Mouse (Mus musculus) limb, embryonic 11.5 days (tissue): Measurements from ENCODE around the gene Deaf1. TPM values are rescaled to one million over a fixed set of nuclear protein-coding genes. Genes with fewer than 3 reads are reported as not detected.

ENCODE experiments used
- ATAC-seq: fragments of 200-750 bp; cut with Nextera tagmentation; 2 replicates; pipeline ENCODE4 v1.8.0; 2017; ENCODE audit warnings: low read depth; ENCODE audit not compliant: insufficient number of reproducible peaks, low FRiP score, low TSS enrichment
- DNase-seq: peaks from one replicate; pipeline ENCODE4 v3.0.0-alpha.2; 2015; ENCODE audit warnings: low spot score
- H3K27ac ChIP-seq: fragments of 300-500 bp; sonication (generic); replicated peaks from 2 replicates; pipeline ENCODE4 v1.5.1; 2014; ENCODE audit warnings: low read depth, mild to moderate bottlenecking, low read length
- H3K27me3 ChIP-seq: fragments of 300-500 bp; sonication (generic); 2 replicates; pipeline ENCODE4 v1.6.1; 2014; ENCODE audit warnings: mild to moderate bottlenecking, low read length, mixed read lengths; ENCODE audit not compliant: control insufficient read depth, insufficient read depth
- H3K36me3 ChIP-seq: fragments of 300-500 bp; sonication (generic); 2 replicates; pipeline ENCODE4 v1.6.1; 2014; ENCODE audit warnings: mild to moderate bottlenecking, low read length, moderate library complexity, mixed read lengths; ENCODE audit not compliant: control insufficient read depth, insufficient read depth
- H3K4me1 ChIP-seq: fragments of 300-500 bp; sonication (generic); 2 replicates; pipeline ENCODE4 v1.6.1; 2014; ENCODE audit warnings: low read length, mixed read lengths; ENCODE audit not compliant: control insufficient read depth, insufficient read depth
- H3K4me2 ChIP-seq: fragments of 300-500 bp; sonication (generic); 2 replicates; pipeline ENCODE4 v1.6.1; 2014; ENCODE audit warnings: low read depth, mild to moderate bottlenecking, moderate library complexity; ENCODE audit not compliant: severe bottlenecking
- H3K4me3 ChIP-seq: fragments of 300-500 bp; sonication (generic); 2 replicates; pipeline ENCODE4 v1.5.1; 2014; ENCODE audit warnings: low read depth, low read length
- H3K9ac ChIP-seq: fragments of 300-500 bp; sonication (generic); 2 replicates; pipeline ENCODE4 v1.6.1; 2014; ENCODE audit warnings: mild to moderate bottlenecking, low read length
- H3K9me3 ChIP-seq: fragments of 300-500 bp; sonication (generic); 2 replicates; pipeline ENCODE4 v1.6.1; 2016; ENCODE audit warnings: low read length; ENCODE audit not compliant: control insufficient read depth
- WGBS: fragments of 180-500 bp; shearing (Covaris S2); extraction: QIAGEN DNeasy Blood & Tissue Kit; methylation state at CpG from one replicate; pipeline ENCODE4 v1.1.7; 2014; 5-methylcytosine and 5-hydroxymethylcytosine counted together
- polyA plus RNA-seq: library from polyadenylated mRNA; unstranded; fragments of >200 nt; fragmentation: Nextera tagmentation; extraction: Ambion mirVana; gene quantifications from 2 replicates; pipeline ENCODE4 v1.2.1, GENCODE M21; 2014

Gene Deaf1
- polyA plus RNA-seq, 1 experiment from 2014 or later = 59.3 TPM

DNA sequence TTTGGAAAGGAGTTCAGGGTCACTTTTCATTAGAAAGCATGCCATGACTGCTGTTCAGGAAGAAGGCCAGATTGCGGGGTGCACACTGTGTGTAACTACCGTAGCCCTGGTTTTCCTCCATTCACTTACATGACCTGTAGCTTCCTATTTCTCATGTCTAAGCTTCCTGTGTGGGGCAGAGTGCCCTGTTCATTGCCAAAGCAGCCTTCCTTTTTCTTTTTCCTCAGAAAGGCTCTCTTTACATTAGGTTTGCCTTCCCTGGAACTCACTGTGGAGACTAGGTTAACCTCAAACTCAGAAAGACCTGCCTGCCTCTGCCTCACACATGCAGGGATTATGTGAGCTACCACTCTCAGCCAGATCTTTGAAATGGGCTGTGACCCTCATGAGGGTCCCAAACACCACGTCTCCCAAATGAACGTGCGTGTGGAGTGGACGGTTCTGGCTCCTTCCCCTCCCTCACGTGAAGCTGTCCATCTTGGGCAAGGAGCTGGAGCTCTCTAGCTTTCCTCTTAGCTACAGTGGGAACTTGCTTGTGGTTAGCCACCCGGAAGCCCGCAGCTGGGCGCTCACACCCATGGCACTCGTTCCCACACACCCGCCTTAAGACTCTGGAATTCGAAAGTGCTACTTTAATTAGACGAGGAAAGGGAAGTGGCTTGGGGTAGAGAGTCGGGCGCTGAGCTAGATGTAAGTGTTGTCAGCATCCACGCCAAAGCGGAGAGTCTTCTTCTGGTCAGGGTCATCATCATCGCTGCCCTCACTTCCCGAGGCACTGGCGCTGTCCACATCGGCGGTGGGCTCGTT lies 58.8 kb downstream of the Deaf1 start:
- H3K27ac ChIP-seq = no peak overlapping the region
- ATAC-seq (no peak), DNase-seq (no peak)
- H3K4me1 ChIP-seq = peaks cover 11% of the 10 kb centered on the region
- no peak overlapping the region for H3K9ac ChIP-seq
- 73% methylated on average over 24 of the region's 24 CpGs for WGBS
- peaks cover 3% of the 10 kb centered on the region; the same call in 1 of the 2 replicates for H3K36me3 ChIP-seq
- no peaks in the 10 kb centered on the region for H3K9me3 ChIP-seq
- H3K4me3 ChIP-seq = no peak overlapping the region
- H3K27me3 ChIP-seq = no peaks in the 10 kb centered on the region
- H3K4me2 ChIP-seq = no peak overlapping the region

DNA sequence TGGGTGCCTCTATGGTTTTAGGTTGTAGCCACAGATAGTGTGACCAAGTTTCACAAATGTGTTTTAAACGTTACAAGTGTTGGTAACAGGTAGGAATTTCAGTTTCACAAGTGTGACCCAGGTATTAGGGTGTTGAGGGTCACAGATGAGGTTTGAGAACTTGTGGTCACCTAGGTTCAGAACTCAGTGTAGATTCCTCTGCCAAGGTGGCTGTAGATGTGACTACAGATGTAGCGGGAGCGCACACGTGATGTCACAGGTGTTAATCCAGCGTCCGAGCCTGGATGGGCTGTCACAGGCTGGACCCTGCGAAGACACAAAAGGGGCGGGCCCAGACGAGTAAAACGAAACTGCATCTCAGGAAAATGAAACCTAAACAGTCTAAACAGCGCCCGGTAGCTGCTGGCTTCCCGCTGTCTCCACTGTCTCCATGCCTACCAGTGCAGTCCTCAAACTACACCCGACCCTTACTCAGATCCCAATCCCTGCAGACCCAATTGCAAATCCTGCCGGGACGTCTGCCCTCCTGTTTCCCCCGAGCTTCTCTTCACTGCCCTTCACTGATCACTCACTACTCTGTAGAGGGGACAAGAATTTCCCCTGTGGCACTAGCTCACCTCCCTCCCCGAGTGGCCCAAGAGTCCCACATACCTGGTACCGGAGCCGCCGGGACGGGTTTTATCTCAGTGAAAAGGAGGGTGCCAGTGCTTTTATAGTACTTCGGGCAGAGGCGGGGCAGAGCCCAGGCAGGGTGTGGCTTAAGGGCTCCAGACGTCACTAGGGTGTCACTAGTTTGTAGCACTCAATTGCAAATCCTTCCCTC lies 61.5 kb downstream of the Deaf1 start, which contains the start of gene Irf7:
TSS of gene Irf7 (minus strand) at position 743 of the 823 bp plus-strand sequence.
- H3K4me2 ChIP-seq = peak within 1 kb of the TSS; percentile 66
- H3K36me3 ChIP-seq = peaks cover 23% of the 10 kb centered on the region
- H3K9me3 ChIP-seq = no peaks in the 10 kb centered on the region
- peaks cover 11% of the 10 kb centered on the region for H3K4me1 ChIP-seq
- DNase-seq = peak; percentile 28
- ATAC-seq = no peak; the same call in 1 of the 2 replicates
- H3K27ac ChIP-seq = no peak within 1 kb of the TSS
- peak within 1 kb of the TSS; percentile 37 for H3K9ac ChIP-seq
- no peaks in the 10 kb centered on the region for H3K27me3 ChIP-seq
- H3K4me3 ChIP-seq = peak within 1 kb of the TSS; percentile 39
- 10% methylated on average over 25 of the region's 25 CpGs for WGBS

DNA sequence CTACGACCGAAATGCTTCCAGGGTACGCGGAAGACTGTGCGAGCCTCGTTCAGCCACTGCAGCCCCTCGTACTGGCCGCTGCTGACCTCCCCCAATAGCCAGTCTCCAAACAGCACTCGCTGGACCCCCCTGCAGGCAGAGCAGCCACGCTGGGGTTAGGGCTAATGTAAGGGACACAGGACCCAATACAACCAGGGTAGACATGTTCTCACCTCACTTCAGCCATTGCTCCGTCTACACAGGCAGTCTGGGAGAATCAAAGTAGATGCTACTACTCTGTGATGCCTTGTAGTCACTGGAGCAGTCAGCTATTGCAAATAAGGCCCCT lies 62.1 kb downstream of the Deaf1 start:
- no peaks in the 10 kb centered on the region for H3K9me3 ChIP-seq
- peaks cover 11% of the 10 kb centered on the region for H3K4me1 ChIP-seq
- H3K9ac ChIP-seq = no peak overlapping the region
- H3K27ac ChIP-seq = no peak overlapping the region
- H3K36me3 ChIP-seq = peaks cover 26% of the 10 kb centered on the region
- no peak for ATAC-seq
- DNase-seq = peak; percentile 31
- 45% methylated on average over 11 of the region's 11 CpGs for WGBS
- no peak overlapping the region; the same call in 1 of the 2 replicates for H3K4me3 ChIP-seq
- no peaks in the 10 kb centered on the region for H3K27me3 ChIP-seq
- H3K4me2 ChIP-seq = no peak overlapping the region; the same call in 1 of the 2 replicates

DNA sequence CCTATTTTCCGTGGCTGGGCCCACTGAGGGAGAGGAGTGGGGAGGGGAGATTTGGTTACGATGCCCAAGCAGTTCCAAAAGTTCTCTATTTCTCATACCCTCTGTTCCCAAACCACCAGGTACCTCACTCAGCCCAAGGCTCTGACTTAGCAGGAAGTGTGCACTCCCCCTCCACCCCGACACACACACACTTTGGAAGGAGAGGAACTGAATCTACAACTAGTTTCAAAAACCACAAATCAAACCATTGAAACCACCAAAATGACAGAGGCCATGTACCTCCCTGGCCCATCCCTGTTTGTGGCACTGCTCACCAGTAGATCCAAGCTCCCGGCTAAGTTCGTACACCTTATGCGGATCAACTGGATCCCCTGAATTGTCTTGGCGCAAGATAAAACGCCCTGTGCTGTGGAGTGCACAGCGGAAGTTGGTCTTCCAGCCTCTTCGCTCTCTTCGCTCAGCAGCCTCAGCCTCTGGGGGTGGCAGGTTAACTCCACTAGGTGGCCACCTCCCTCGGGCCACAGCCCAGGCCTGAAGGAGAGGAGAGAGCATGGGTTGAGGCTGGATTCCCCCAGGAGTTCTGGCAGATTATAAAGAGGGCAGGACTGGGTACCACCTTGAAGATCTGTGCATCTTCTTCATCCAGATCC lies 62.6 kb downstream of the Deaf1 start:
- peaks cover 31% of the 10 kb centered on the region for H3K36me3 ChIP-seq
- no peak overlapping the region for H3K4me3 ChIP-seq
- H3K9me3 ChIP-seq = no peaks in the 10 kb centered on the region
- no peak overlapping the region for H3K4me2 ChIP-seq
- DNase-seq (peak; percentile 53), ATAC-seq (no peak)
- WGBS = 38% methylated on average over 12 of the region's 12 CpGs
- H3K4me1 ChIP-seq = peaks cover 11% of the 10 kb centered on the region
- H3K9ac ChIP-seq = no peak overlapping the region
- H3K27me3 ChIP-seq = no peaks in the 10 kb centered on the region
- H3K27ac ChIP-seq = no peak overlapping the region

DNA sequence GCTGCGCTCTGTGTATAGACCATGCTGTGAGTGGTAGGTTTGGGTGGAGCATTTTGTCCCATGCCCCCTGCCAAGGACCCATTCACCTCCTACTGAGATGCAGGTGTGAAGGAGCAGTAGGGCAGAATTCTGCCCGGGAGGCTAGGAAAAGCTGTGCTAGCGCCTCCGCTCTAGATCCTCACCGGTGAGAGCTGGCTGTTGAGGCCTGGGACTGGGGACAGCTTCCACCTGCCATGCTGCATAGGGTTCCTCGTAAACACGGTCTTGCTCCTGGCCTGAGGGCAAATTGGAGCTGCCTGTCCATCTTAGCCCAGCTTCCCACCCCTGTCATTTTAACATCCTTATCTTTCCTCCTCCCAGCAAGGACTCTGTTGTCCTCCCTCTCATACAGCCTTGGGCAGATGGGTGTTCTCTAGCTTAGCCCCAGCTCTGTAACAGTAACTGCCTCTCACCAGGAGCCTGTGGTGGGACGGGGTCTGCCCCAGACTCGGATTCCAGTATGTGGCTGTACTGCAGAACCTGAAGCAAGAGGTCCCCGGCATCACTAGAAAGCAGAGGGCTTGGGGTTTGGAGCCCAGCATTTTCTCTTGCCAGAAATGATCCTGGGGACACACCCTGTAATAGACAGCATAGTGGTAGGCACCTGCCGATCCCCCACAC lies 63.3 kb downstream of the Deaf1 start:
- WGBS = 73% methylated on average over 11 of the region's 11 CpGs
- DNase-seq (no peak), ATAC-seq (no peak)
- Histone ChIP-seq H3K9ac (no peak overlapping the region), H3K36me3 (peaks cover 35% of the 10 kb centered on the region), H3K27me3 (no peaks in the 10 kb centered on the region), H3K4me3 (no peak overlapping the region), H3K9me3 (no peaks in the 10 kb centered on the region), H3K27ac (no peak overlapping the region), H3K4me1 (peaks cover 11% of the 10 kb centered on the region), H3K4me2 (no peak overlapping the region)

- 89% methylated on average over 13 of the region's 13 CpGs for WGBS
- H3K4me3 ChIP-seq = no peak overlapping the region
- peaks cover 36% of the 10 kb centered on the region for H3K36me3 ChIP-seq
- no peaks in the 10 kb centered on the region for H3K27me3 ChIP-seq
- no peak for ATAC-seq
- H3K27ac ChIP-seq = no peak overlapping the region
- no peaks in the 10 kb centered on the region for H3K9me3 ChIP-seq
- H3K4me1 ChIP-seq = peaks cover 11% of the 10 kb centered on the region
- no peak overlapping the region for H3K9ac ChIP-seq
- no peak for DNase-seq
- no peak overlapping the region for H3K4me2 ChIP-seq
These were observed 63.9 kb downstream of the Deaf1 start for GRCm38 (mm10) chr7:141263640-141264039.

DNA sequence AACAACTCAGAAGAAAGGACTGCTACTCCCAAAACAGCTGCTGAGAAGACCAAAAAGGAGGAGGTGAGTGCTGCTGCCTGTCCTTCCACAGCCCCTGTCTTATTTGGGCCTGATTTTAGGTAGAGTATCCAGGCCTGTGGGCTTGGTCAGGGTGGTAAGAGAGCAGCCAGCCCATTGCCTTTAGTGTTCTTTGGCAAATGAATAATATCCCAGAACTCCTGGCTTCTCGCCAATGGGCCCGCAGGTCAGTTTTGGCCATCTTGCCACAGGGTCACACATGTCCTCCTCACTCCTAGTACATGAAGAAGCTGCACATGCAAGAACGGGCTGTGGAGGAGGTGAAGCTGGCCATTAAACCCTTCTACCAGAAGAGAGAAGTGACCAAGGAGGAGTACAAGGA lies 66.0 kb downstream of the Deaf1 start:
- Histone ChIP-seq H3K4me1 (peaks cover 11% of the 10 kb centered on the region), H3K4me3 (no peak overlapping the region)
- WGBS = 95% methylated on average over 3 of the region's 3 CpGs

GRCm38 (mm10) chr7:141256159-141256558 lies 71.3 kb downstream of the Deaf1 start:
- Histone ChIP-seq H3K9ac (no peak overlapping the region), H3K9me3 (no peaks in the 10 kb centered on the region), H3K27ac (no peak overlapping the region), H3K4me3 (no peak overlapping the region), H3K27me3 (no peaks in the 10 kb centered on the region), H3K4me2 (no peak overlapping the region), H3K4me1 (no peaks in the 10 kb centered on the region), H3K36me3 (peaks cover 40% of the 10 kb centered on the region)
- no peak for DNase-seq
- WGBS = 93% methylated on average over 10 of the region's 10 CpGs
- ATAC-seq = no peak

More for the DNA sequence above, 66.0 kb downstream of the Deaf1 start:
- Histone ChIP-seq H3K36me3 (peaks cover 49% of the 10 kb centered on the region), H3K27me3 (no peaks in the 10 kb centered on the region), H3K27ac (no peak overlapping the region), H3K9me3 (no peaks in the 10 kb centered on the region), H3K4me2 (no peak overlapping the region), H3K9ac (no peak overlapping the region)
- ATAC-seq (no peak), DNase-seq (no peak)
